Mouse (Mus musculus): ENCODE data around the gene D10Jhu81e. TPM values are rescaled to one million over a fixed set of nuclear protein-coding genes. Genes with fewer than 3 reads are reported as not detected.

The D10Jhu81e gene
- polyA plus RNA-seq, 2 experiments: 11.7 to 39.1 TPM

DNA sequence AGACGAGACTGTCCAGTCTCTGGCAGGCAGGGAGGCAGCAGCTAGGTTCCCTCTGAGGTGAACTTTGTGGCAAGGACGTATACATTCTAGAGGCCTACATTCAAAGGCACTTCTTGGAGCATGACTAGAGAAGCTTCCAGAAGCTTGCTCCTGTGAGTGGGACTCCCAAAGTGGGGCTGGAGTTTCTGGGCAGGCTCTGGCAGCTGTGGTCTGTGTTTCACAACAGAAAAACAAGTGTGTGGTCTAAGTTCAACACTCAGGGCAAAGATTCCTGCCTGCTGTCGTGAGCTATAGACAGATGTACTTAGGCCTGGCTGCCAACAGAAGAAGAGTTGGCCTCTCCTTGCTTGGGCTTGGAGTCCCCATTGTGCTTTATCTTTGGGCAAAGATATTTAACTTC is 28.7 kb downstream of the D10Jhu81e start:
- peaks cover 0 to 5% of the 10 kb centered on the region in 2 experiments; a peak in 3 of 4 replicates for H3K4me1 ChIP-seq (replicated peaks; ENCODE audit: control insufficient read depth in 2 of 2, insufficient read depth in 2 of 2, low read length in 1 of 2)
- WGBS (ENCODE audit: insufficient replicate concordance): 43% methylated on average over 3 of the region's 3 CpGs
- no peak overlapping the region for H3K4me3 ChIP-seq (ENCODE audit: insufficient read depth in 1 of 2, low read depth in 2 of 2, low read length in 2 of 2)
- TF ChIP-seq CTCF (IDR thresholded peaks at IDR 0.05; ENCODE audit: low read depth) (no peak), EP300 (IDR thresholded peaks at IDR 0.05; ENCODE audit: low read depth) (no peak)
- H3K4me2 ChIP-seq (ENCODE audit: low read depth): no peak overlapping the region
- H3K9me3 ChIP-seq (ENCODE audit: control insufficient read depth, low read length): no peaks in the 10 kb centered on the region
- DNase-seq (ENCODE audit: low read depth in 3 of 3, low spot score in 3 of 3): no peak
- no peaks in the 10 kb centered on the region for H3K27me3 ChIP-seq (ENCODE audit: control insufficient read depth, insufficient read depth, low read length)
- H3K9ac ChIP-seq (replicated peaks): no peak overlapping the region
- H3K36me3 ChIP-seq (replicated peaks; ENCODE audit: control insufficient read depth, insufficient read depth, low read depth): no peaks in the 10 kb centered on the region
- H3K27ac ChIP-seq: no peak overlapping the region
- ATAC-seq (ENCODE audit: insufficient read depth): no peak

- peaks cover 0 to 10% of the 10 kb centered on the region in 2 experiments; a peak in 3 of 4 replicates for H3K4me1 ChIP-seq (replicated peaks; ENCODE audit: control insufficient read depth in 2 of 2, insufficient read depth in 2 of 2, low read length in 1 of 2)
- DNase-seq (ENCODE audit: low read depth in 3 of 3, low spot score in 3 of 3): no peak
- H3K9me3 ChIP-seq (ENCODE audit: control insufficient read depth, low read length): no peaks in the 10 kb centered on the region
- no peak for ATAC-seq (ENCODE audit: insufficient read depth)
- H3K36me3 ChIP-seq (replicated peaks; ENCODE audit: control insufficient read depth, insufficient read depth, low read depth): no peaks in the 10 kb centered on the region
- H3K9ac ChIP-seq (replicated peaks): no peak overlapping the region
- WGBS (ENCODE audit: insufficient replicate concordance): 65% methylated on average over 1 of the region's 1 CpGs
- H3K4me3 ChIP-seq (ENCODE audit: insufficient read depth in 1 of 2, low read depth in 2 of 2, low read length in 2 of 2): no peak overlapping the region
- no peak overlapping the region for H3K4me2 ChIP-seq (ENCODE audit: low read depth)
- no peak overlapping the region for H3K27ac ChIP-seq
- TF ChIP-seq EP300 (IDR thresholded peaks at IDR 0.05; ENCODE audit: low read depth) (no peak), CTCF (IDR thresholded peaks at IDR 0.05; ENCODE audit: low read depth) (no peak)
- H3K27me3 ChIP-seq (ENCODE audit: control insufficient read depth, insufficient read depth, low read length): no peaks in the 10 kb centered on the region
These were observed 29.4 kb downstream of the D10Jhu81e start for GRCm38 (mm10) chr10:78140251-78140600.

GRCm38 (mm10) chr10:78139572-78140250 is 29.9 kb downstream of the D10Jhu81e start:
- ATAC-seq (ENCODE audit: insufficient read depth) (no peak), DNase-seq (ENCODE audit: low read depth in 3 of 3, low spot score in 3 of 3) (no peak)
- Histone ChIP-seq H3K4me2 (ENCODE audit: low read depth) (no peak overlapping the region), H3K36me3 (replicated peaks; ENCODE audit: control insufficient read depth, insufficient read depth, low read depth) (no peaks in the 10 kb centered on the region), H3K27ac (no peak overlapping the region), H3K4me3 (ENCODE audit: insufficient read depth in 1 of 2, low read depth in 2 of 2, low read length in 2 of 2) (no peak overlapping the region), H3K9ac (replicated peaks) (no peak overlapping the region), H3K4me1 (replicated peaks; ENCODE audit: control insufficient read depth in 2 of 2, insufficient read depth in 2 of 2, low read length in 1 of 2) (peaks cover 0 to 11% of the 10 kb centered on the region in 2 experiments; a peak in 3 of 4 replicates), H3K27me3 (ENCODE audit: control insufficient read depth, insufficient read depth, low read length) (no peaks in the 10 kb centered on the region), H3K9me3 (ENCODE audit: control insufficient read depth, low read length) (no peaks in the 10 kb centered on the region)
- WGBS (ENCODE audit: insufficient replicate concordance): 52% methylated on average over 11 of the region's 11 CpGs
- TF ChIP-seq CTCF (IDR thresholded peaks at IDR 0.05; ENCODE audit: low read depth) (no peak), EP300 (IDR thresholded peaks at IDR 0.05; ENCODE audit: low read depth) (no peak)

GRCm38 (mm10) chr10:78138812-78139523 is 30.6 kb downstream of the D10Jhu81e start:
- Histone ChIP-seq H3K9ac (replicated peaks) (no peak overlapping the region), H3K4me2 (ENCODE audit: low read depth) (no peak overlapping the region), H3K36me3 (replicated peaks; ENCODE audit: control insufficient read depth, insufficient read depth, low read depth) (no peaks in the 10 kb centered on the region), H3K27ac (no peak overlapping the region), H3K9me3 (ENCODE audit: control insufficient read depth, low read length) (no peaks in the 10 kb centered on the region), H3K27me3 (ENCODE audit: control insufficient read depth, insufficient read depth, low read length) (no peaks in the 10 kb centered on the region), H3K4me1 (replicated peaks; ENCODE audit: control insufficient read depth in 2 of 2, insufficient read depth in 2 of 2, low read length in 1 of 2) (peaks cover 2 to 18% of the 10 kb centered on the region in 2 experiments; a peak in 3 of 4 replicates), H3K4me3 (ENCODE audit: insufficient read depth in 1 of 2, low read depth in 2 of 2, low read length in 2 of 2) (no peak overlapping the region)
- WGBS (ENCODE audit: insufficient replicate concordance): 44% methylated on average over 14 of the region's 14 CpGs
- DNase-seq (ENCODE audit: low read depth in 3 of 3, low spot score in 3 of 3) (no peak), ATAC-seq (ENCODE audit: insufficient read depth) (no peak)
- no peak for TF ChIP-seq CTCF (IDR thresholded peaks at IDR 0.05; ENCODE audit: low read depth)
- no peak for TF ChIP-seq EP300 (IDR thresholded peaks at IDR 0.05; ENCODE audit: low read depth)

DNA sequence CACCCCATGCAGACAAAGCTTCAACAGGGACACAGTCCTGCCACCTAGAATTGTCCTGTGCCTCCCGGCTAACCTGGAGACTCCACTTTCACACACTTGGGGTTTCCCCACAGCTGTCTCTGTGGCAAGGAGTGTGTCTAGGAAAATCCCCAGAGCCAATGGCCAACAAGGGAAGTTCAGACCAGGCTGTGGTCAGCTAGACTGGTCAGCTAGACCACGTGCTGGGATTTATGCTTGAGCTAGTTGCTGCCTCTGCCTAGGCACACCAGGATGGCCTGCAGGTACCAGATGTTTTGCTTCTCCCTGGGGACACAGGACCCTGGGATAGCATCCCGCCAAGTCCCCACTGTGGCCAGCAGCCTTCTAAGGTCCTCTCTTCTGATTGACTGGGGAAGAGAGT is 32.4 kb downstream of the D10Jhu81e start:
- H3K27me3 ChIP-seq (ENCODE audit: control insufficient read depth, insufficient read depth, low read length): no peaks in the 10 kb centered on the region
- H3K9me3 ChIP-seq (ENCODE audit: control insufficient read depth, low read length): no peaks in the 10 kb centered on the region
- H3K9ac ChIP-seq (replicated peaks): no peak overlapping the region
- H3K4me1 ChIP-seq (replicated peaks; ENCODE audit: control insufficient read depth in 2 of 2, insufficient read depth in 2 of 2, low read length in 1 of 2): peaks cover 2 to 18% of the 10 kb centered on the region in 2 experiments; a peak in 3 of 4 replicates
- H3K36me3 ChIP-seq (replicated peaks; ENCODE audit: control insufficient read depth, insufficient read depth, low read depth): no peaks in the 10 kb centered on the region
- no peak for DNase-seq (ENCODE audit: low read depth in 3 of 3, low spot score in 3 of 3)
- WGBS (ENCODE audit: insufficient replicate concordance): 65% methylated on average over 3 of the region's 3 CpGs
- no peak overlapping the region for H3K27ac ChIP-seq
- no peak overlapping the region for H3K4me3 ChIP-seq (ENCODE audit: insufficient read depth in 1 of 2, low read depth in 2 of 2, low read length in 2 of 2)
- TF ChIP-seq EP300 (IDR thresholded peaks at IDR 0.05; ENCODE audit: low read depth) (no peak), CTCF (IDR thresholded peaks at IDR 0.05; ENCODE audit: low read depth) (no peak)
- ATAC-seq (ENCODE audit: insufficient read depth): no peak
- H3K4me2 ChIP-seq (ENCODE audit: low read depth): no peak overlapping the region
